Mouse (Mus musculus) lung, embryonic 16.5 days (tissue): ENCODE results near the gene Hmx3. TPM values are rescaled to one million over a fixed set of nuclear protein-coding genes. Genes with fewer than 3 reads are reported as not detected.
A peak's percentile ranks its signal among the peaks of the same experiment; 100 is the strongest.

ENCODE experiments used
- ATAC-seq: fragments of 200-750 bp; cut with Nextera tagmentation; 2 replicates; pipeline ENCODE4 v1.8.0; 2017; ENCODE audit warnings: low read depth, mild to moderate bottlenecking, moderate library complexity
- H3K27ac ChIP-seq: fragments of 300-500 bp; sonication (generic); 2 replicates; pipeline ENCODE4 v1.5.1; 2014; ENCODE audit warnings: mild to moderate bottlenecking, control low read depth, low read length
- H3K27me3 ChIP-seq: fragments of 300-500 bp; sonication (generic); 2 replicates; pipeline ENCODE4 v1.6.1; 2014; ENCODE audit warnings: low read depth, low read length, mixed read lengths; ENCODE audit not compliant: control insufficient read depth, insufficient read depth
- H3K36me3 ChIP-seq: fragments of 300-500 bp; sonication (generic); 2 replicates; pipeline ENCODE4 v1.6.1; 2014; ENCODE audit warnings: low read length; ENCODE audit not compliant: control insufficient read depth, insufficient read depth
- H3K4me1 ChIP-seq: fragments of 300-500 bp; sonication (generic); replicated peaks from 2 replicates; pipeline ENCODE4 v1.6.1; 2014; ENCODE audit warnings: low read length, mixed read lengths; ENCODE audit not compliant: control insufficient read depth, insufficient read depth
- H3K4me2 ChIP-seq: fragments of 300-500 bp; sonication (generic); 2 replicates; pipeline ENCODE4 v1.6.1; 2014; ENCODE audit warnings: low read depth, low read length, control low read depth
- H3K4me3 ChIP-seq: fragments of 300-500 bp; sonication (generic); 2 replicates; pipeline ENCODE4 v1.5.1; 2014; ENCODE audit warnings: mild to moderate bottlenecking, low read length, control low read depth
- H3K9ac ChIP-seq: fragments of 300-500 bp; sonication (generic); 2 replicates; pipeline ENCODE4 v1.6.1; 2014; ENCODE audit warnings: low read length, control low read depth
- H3K9me3 ChIP-seq: fragments of 300-500 bp; sonication (generic); 2 replicates; pipeline ENCODE4 v1.6.1; 2016; ENCODE audit warnings: low read length; ENCODE audit not compliant: control insufficient read depth
- WGBS: fragments of 180-500 bp; shearing (Covaris S2); extraction: QIAGEN DNeasy Blood & Tissue Kit; methylation state at CpG from one replicate; pipeline ENCODE4 v1.1.7; 2014; 5-methylcytosine and 5-hydroxymethylcytosine counted together
- polyA plus RNA-seq: library from polyadenylated mRNA; unstranded; fragments of >200 nt; fragmentation: Nextera tagmentation; extraction: Ambion mirVana; gene quantifications from 2 replicates; pipeline ENCODE4 v1.2.1, GENCODE M21; 2015

The Hmx3 gene
- not detected in 2 replicates for polyA plus RNA-seq

DNA sequence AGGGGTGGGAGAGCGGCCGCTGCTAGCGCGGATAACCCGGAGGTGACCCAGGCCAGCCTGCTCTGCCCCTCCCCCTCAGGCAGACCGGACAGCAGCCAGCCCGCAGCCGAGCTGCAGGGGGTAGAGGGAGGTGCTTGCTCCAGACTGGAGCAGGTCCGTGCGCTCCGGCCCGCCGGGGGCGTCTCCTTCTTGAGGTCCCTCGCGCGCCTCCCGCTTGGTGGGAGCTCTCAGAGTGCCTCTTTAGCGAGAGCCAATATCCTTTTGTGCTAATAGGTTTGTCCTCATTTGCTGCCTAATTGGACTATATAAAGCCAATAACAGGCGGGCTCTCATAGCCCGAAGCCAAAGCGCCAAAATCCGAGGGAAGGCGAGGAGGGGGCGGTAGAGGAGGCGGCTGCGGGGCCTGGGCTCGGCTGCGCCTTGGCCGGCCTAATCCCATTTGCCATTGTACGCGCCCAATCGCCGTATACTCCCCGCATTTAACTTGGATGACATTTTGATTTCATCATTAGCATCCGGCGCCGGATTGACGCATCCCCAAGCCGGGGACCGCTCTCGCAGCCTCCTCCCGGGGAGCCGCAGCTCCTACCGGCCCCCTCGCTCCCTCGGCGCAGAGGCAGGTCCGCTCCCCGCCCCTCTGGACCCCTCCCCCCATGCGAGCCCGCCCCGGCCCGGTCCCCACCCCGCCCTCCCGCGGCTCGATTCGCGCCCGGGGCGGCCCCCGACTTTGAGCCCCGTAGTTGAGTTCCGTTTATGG is at the start of gene Hmx3:
Gene Hmx3 (plus strand): TSS at position 753 of the 757 bp plus-strand sequence.
- peak within 1 kb of the TSS; percentile 68 for H3K4me2 ChIP-seq
- no peaks in the 10 kb centered on the region for H3K36me3 ChIP-seq
- no peaks in the 10 kb centered on the region for H3K9me3 ChIP-seq
- peak within 1 kb of the TSS; percentile 47 for H3K4me3 ChIP-seq
- H3K27ac ChIP-seq = no peak within 1 kb of the TSS
- WGBS = under 1% methylated on average over 45 of the region's 65 CpGs
- H3K27me3 ChIP-seq = peaks cover 80% of the 10 kb centered on the region
- H3K4me1 ChIP-seq = peaks cover 25% of the 10 kb centered on the region
- peak; percentile 31; the same call in 1 of the 2 replicates for ATAC-seq
- H3K9ac ChIP-seq = no peak within 1 kb of the TSS

DNA sequence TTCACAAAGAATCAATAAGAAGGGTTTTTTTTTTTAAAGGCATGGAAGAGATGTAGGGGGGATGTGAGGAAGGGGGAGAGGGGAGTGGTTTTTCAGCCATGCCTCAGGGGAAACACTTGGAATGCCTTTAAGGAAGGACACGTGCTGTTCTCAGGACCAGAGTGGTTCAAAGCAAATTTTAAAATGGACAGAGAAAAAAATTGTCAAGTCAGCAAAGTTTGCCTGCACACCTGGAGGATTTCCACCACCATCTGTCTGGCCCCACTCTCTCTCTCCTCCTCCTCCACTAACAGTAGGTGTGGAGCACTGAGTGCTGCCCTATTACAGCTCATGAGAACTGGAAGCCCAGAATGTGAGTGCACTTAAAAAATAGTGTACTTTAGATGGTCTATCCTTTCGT is 38.9 kb upstream of the Hmx3 start:
- no peak overlapping the region for H3K27ac ChIP-seq
- ATAC-seq = no peak
- 56% methylated on average over 2 of the region's 2 CpGs for WGBS

DNA sequence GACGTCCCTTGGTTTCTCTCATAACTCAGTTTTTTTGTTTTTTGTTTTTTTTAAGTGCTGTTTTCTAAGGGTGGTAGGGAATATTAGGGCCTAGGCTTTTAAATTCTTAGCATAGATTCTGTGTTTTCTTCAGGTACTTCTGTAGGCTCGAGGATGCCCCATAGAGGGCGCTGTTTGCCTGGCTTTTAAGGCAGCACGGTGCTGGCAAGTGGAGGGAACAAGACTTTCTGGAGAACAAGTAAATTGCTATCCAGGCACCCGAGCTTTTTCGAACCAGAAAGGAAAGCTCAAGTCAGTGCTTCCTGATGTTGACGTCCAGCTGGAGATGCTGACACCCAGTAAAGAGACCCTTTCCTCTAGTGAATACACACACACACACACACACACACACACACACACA is 2.7 kb upstream of the Hmx3 start:
- Histone ChIP-seq H3K27me3 (peaks cover 57% of the 10 kb centered on the region), H3K9me3 (no peaks in the 10 kb centered on the region), H3K27ac (no peak overlapping the region), H3K4me2 (no peak overlapping the region), H3K4me3 (no peak overlapping the region), H3K4me1 (peaks cover 25% of the 10 kb centered on the region), H3K9ac (no peak overlapping the region), H3K36me3 (no peaks in the 10 kb centered on the region)
- WGBS = under 1% methylated on average over 7 of the region's 7 CpGs
- peak; percentile 70 for ATAC-seq

More for the DNA sequence above, 38.9 kb upstream of the Hmx3 start:
- Histone ChIP-seq H3K27me3 (no peaks in the 10 kb centered on the region), H3K9ac (no peak overlapping the region), H3K4me1 (no peaks in the 10 kb centered on the region), H3K4me3 (no peak overlapping the region), H3K4me2 (no peak overlapping the region), H3K36me3 (no peaks in the 10 kb centered on the region), H3K9me3 (no peaks in the 10 kb centered on the region)

DNA sequence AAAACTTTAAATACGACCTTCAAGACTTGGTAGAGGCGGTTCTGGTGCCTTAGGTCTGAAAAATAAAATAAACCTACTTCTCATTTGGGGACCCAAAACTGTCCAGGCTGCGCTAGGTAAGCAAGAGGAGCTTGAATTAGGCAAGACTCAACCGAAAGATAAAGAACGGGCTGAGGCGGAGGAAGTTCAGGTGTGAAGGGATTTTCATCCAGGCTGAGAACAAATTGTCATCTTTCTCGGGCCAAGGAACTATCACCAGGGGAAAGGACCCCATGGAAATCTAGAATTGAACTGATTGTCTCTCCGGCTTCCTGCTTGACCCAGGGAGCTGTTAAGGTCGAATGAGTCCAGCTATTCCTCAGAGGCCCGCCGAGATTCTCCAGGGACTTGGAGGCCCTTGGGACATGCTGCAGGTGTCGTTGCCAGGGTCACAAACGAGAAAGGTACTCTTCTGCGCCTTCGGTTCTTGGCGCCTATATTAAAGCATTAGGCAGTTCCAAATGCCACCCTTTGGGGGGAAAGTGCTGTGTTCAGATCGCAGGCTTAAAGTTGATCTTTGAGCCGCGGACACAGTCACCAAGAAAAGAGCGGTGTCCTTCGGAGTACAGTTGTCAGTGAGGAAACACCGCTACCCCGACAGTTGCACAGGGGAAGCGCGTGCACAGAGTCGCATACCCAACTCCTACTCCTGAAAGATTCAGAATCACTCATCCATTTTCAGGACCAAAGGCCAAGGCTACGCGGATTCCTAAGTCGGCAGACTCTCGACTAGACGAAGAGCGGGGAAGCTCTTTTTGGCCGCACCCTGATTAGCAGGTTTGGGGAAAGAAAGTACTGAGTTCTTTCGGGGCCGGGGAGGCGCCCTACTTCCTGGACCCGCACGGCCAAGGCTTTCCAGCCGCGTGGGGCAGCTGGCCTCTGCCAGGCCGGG is 1.2 kb upstream of the Hmx3 start:
- Histone ChIP-seq H3K4me1 (peaks cover 25% of the 10 kb centered on the region), H3K27me3 (peaks cover 72% of the 10 kb centered on the region), H3K4me2 (peak overlapping the region; percentile 68), H3K9me3 (no peaks in the 10 kb centered on the region), H3K9ac (no peak overlapping the region), H3K27ac (no peak overlapping the region), H3K4me3 (peak overlapping the region; percentile 47), H3K36me3 (no peaks in the 10 kb centered on the region)
- no peak for ATAC-seq
- 2% methylated on average over 41 of the region's 41 CpGs for WGBS

DNA sequence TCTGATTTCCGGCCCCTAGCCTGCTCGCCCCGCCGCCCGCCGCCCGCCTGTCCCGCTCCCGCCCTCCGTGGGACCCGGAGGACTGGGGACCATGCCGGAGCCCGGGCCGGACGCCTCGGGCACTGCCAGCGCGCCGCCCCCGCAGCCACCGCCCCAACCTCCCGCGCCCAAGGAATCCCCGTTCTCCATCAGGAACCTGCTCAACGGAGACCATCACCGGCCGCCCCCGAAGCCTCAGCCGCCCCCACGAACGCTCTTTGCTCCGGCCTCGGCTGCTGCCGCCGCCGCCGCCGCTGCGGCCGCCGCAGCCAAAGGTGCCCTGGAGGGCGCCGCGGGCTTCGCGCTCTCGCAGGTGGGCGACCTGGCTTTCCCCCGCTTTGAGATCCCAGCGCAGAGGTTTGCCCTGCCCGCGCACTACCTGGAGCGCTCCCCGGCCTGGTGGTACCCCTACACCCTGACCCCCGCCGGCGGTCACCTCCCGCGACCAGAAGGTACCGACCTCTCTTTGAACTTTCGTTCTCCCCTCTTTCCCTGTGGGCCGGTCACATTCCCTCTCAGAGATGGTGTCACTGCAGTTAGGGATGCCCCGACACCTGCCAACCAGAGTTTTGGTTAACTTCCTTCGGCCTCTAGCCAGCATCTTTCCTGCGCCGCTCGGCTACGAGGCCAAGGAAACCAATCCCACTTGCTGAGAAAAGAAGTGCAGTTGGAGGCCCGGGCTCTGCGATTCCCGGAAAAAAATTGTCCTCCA is 380 bp downstream of the Hmx3 start:
- WGBS = under 1% methylated on average over 35 of the region's 71 CpGs
- Histone ChIP-seq H3K4me3 (peak overlapping the region; percentile 47), H3K9ac (no peak overlapping the region), H3K36me3 (no peaks in the 10 kb centered on the region), H3K27ac (no peak overlapping the region), H3K27me3 (peaks cover 88% of the 10 kb centered on the region), H3K4me1 (peaks cover 25% of the 10 kb centered on the region), H3K9me3 (no peaks in the 10 kb centered on the region), H3K4me2 (peak overlapping the region; percentile 68)
- no peak for ATAC-seq

DNA sequence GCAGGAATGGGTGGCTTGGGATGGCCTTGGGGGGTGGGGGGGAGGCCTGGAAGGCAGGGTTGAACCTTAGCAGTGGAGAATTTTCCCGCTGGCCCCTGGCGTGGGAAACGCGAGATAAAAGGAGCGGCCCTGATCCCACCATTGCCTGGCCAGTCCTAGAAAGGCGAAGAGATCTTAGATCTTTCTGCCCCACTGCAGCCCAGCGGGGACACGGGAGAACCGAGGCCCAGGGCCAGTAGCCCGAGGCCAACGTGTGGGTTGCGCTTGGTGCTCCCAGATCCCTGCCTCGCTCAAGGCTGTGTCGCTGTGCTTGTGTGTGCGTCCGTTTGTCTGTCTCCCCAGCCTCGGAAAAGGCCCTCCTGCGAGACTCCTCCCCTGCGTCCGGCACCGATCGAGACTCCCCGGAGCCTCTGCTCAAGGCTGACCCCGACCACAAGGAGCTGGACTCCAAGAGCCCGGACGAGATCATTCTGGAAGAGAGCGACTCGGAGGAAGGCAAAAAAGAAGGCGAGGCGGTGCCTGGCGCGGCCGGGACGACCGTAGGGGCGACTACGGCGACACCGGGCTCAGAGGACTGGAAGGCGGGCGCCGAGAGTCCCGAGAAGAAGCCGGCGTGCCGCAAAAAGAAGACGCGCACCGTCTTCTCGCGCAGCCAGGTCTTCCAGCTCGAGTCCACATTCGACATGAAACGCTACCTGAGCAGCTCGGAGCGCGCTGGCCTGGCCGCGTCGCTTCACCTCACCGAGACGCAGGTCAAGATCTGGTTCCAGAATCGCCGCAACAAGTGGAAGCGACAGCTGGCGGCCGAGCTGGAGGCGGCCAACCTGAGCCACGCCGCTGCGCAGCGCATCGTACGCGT is 1.2 kb downstream of the Hmx3 start:
- Histone ChIP-seq H3K4me3 (peak overlapping the region; percentile 47), H3K4me1 (peaks cover 25% of the 10 kb centered on the region), H3K36me3 (no peaks in the 10 kb centered on the region), H3K9ac (no peak overlapping the region), H3K27ac (no peak overlapping the region), H3K4me2 (peak overlapping the region; percentile 68), H3K9me3 (no peaks in the 10 kb centered on the region), H3K27me3 (peaks cover 95% of the 10 kb centered on the region)
- under 1% methylated on average over 74 of the region's 75 CpGs for WGBS
- no peak for ATAC-seq

DNA sequence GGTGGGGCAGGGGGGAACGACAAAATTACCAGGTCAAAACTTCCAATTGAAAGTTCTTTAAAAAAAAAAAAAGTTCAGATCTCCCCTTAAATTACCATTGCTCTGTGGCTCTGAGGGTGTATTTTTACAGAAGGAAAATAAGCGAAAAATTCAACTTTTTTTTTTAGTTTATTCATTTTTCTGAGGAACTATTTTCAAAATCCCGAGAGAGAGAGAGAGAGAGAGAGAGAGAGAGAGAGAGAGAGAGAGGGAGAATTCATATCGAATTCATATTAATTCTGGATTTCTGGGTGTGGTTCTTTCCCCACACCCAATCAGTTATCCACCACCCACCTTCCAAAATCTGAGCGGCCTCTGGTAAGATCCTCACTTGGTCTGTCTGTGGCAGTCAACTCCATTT is 2.2 kb downstream of the Hmx3 start:
- no peak overlapping the region for H3K4me2 ChIP-seq
- no peaks in the 10 kb centered on the region for H3K36me3 ChIP-seq
- H3K4me1 ChIP-seq = peaks cover 25% of the 10 kb centered on the region
- no peak overlapping the region for H3K4me3 ChIP-seq
- ATAC-seq = no peak
- under 1% methylated on average over 5 of the region's 5 CpGs for WGBS
- no peaks in the 10 kb centered on the region for H3K9me3 ChIP-seq
- no peak overlapping the region for H3K9ac ChIP-seq
- peaks cover 95% of the 10 kb centered on the region for H3K27me3 ChIP-seq
- H3K27ac ChIP-seq = no peak overlapping the region

DNA sequence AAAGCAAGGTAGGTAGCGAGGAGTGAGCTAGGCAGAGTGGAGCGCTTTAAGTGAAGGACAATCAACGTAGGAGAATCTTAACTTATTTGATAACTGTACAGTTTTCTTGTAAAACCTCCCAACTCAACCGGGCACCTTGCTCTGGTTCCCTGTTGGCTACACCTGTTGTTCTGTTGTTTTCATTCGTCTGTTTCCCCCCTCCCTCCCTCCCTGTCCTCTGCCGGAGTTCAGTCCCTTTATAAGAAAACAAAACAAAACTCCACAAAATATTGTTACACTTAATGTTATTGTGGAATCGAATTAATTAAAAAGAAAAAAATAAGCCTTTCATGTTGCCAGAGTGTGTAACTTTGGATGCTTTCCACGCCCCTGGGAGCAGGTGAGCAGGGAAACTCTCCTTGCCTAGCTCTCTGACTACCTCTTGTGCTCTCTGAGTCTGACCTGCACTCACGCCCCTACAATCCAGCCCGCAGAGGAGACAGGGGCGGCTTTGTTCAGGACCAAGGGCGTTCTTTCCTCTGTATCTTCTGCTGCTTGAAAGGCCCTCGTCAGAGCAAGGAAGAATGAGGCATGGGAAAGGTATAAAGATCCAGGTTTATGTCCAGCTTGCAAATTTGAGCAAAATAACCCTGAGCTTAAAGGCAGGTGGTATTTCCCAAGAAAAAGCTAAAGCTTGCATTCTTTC is 3.2 kb downstream of the Hmx3 start:
- H3K4me3 ChIP-seq = no peak overlapping the region
- H3K4me1 ChIP-seq = peaks cover 25% of the 10 kb centered on the region
- no peak overlapping the region for H3K9ac ChIP-seq
- WGBS = 2% methylated on average over 13 of the region's 13 CpGs
- peaks cover 97% of the 10 kb centered on the region for H3K27me3 ChIP-seq
- H3K4me2 ChIP-seq = no peak overlapping the region
- H3K27ac ChIP-seq = no peak overlapping the region
- no peaks in the 10 kb centered on the region for H3K36me3 ChIP-seq
- ATAC-seq = no peak
- H3K9me3 ChIP-seq = no peaks in the 10 kb centered on the region
